Mouse (Mus musculus): Measurements from ENCODE around the gene Sympk. TPM values are rescaled to one million over a fixed set of nuclear protein-coding genes. Genes with fewer than 3 reads are reported as not detected.
A peak's percentile ranks its signal among the peaks of the same experiment; 100 is the strongest.
"Not testable (repeated sequence)": the region's sequence is repeated elsewhere in the genome, so short reads cannot be mapped to it uniquely, and the experiment has no call there.

Sympk gene
- total RNA-seq, 2 experiments from 2014 or later = 70.9 to 81.5 TPM

DNA sequence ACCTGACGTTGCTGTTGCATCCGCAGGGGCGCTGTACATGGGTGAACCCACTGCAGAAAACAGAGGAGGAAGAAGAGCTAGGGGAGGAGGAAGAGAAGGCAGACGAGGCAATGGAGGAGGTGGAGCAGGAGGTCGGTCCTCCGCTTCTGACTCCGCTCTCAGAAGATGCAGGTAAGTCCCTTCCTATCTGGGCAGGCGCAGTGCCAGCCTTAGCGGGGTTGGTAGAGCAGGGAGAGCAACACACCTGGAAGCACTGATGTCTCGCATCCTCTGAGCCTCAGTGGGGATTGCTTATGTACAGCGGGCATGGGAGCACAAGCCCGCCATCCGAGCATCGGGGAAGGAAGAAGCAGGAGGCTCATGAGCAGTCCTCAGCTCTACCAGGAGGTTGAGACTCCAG, 42.9 kb downstream of the Sympk start:
- DNase-seq = peak; percentile 13
- no peak overlapping the region for H3K27ac ChIP-seq
- intact Hi-C loops (cut with DNase I) = loop anchor here (5.0 kb wide), 1 partner anchor 40 kb away; no protein-coding TSS in a partner anchor
- TF ChIP-seq CTCF (IDR thresholded peaks at IDR 0.05) = no peak
- no peak overlapping the region for H3K4me3 ChIP-seq

DNA sequence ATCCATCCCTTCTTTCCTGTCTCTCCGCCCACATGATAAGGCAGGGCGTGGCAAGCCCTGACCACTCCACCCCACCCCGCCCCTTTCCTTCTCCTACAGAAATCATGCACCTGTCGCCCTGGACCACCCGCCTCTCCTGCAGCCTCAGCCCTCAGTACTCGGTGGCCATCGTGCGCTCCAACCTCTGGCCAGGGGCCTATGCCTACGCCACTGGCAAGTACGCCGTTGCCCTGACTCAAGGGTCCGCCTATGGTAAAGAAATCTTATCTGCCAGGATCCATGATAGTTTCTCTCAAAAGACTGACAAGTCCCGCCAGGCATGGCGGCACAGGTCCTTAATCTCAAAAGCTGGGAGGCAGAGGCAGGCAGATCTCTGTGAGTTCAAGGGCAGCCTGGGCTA, 43.8 kb downstream of the Sympk start:
- H3K4me3 ChIP-seq = no peak overlapping the region
- intact Hi-C loops (cut with DNase I) = loop anchor here (5.0 kb wide), 1 partner anchor 39 kb away; no protein-coding TSS in a partner anchor
- DNase-seq = peak; percentile 17
- TF ChIP-seq CTCF (IDR thresholded peaks at IDR 0.05) = no peak
- H3K27ac ChIP-seq = no peak overlapping the region

DNA sequence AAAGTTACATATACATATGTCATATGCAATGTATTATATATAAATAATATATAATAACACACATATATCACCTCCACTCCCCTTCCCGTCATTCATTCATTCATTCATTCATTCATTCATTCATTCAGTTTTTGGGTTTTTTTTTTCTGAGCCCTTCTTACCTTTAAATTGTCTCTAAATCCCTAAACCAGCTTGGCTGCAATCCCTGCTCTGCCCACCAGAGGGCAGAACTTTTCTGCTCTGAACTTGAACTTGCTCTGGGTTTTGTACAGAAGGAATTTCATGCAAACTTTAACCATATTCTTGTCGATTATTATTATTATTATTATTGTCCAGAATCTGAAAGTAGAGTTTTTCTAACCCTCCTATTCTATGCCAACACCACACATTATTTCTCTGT, 44.5 kb downstream of the Sympk start:
- Histone ChIP-seq H3K27ac (no peak overlapping the region), H3K4me3 (no peak overlapping the region)
- TF ChIP-seq CTCF (IDR thresholded peaks at IDR 0.05) = peak; percentile 88
- intact Hi-C loops (cut with DNase I) = loop anchor here (1.0 to 5.0 kb wide), 2 partner anchors 25 to 39 kb away; no protein-coding TSS in a partner anchor
- DNase-seq = peak; percentile 79

DNA sequence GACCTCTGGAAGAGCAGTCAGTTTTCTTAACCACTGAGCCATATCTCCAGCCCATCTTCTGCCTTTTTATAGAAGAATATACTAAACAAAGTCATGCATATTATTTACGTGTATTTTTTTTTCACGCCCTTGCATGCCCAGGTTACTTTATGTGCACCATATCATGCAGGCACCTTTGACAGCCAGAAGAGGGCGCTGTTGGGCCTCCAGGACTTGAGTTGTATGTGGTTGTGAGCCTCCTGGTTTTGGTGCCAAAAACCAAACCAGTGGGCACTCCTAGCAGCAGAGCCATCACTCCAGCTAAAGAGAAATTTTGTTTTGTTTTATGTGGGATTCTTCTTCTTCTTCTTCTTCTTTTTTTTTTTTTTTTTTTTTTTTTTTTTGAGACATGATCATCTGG, 45.3 kb downstream of the Sympk start:
- no peak overlapping the region for H3K4me3 ChIP-seq
- intact Hi-C loops (cut with DNase I) = loop anchor here (1.0 to 5.0 kb wide), 2 partner anchors 24 to 38 kb away; no protein-coding TSS in a partner anchor
- TF ChIP-seq CTCF (IDR thresholded peaks at IDR 0.05) = peak; percentile 64
- DNase-seq = peak; percentile 34
- no peak overlapping the region for H3K27ac ChIP-seq

DNA sequence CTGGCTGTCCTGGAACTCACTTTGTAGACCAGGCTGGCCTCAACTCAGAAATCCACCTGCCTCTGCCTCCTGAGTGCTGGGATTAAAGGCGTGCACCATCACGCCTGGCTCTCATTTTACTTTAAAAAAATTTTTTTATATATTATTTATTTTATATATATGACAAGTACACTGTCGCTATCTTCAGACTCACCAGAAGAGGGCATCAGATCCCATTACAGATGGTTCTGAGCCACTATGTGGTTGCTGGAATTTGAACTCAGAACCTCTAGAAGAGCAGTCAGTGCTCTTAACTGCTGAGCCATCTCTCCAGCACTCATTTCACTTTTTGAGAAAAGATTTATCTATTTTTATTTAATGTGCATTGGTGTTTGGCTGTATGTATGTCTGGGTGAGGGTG, 46.8 kb downstream of the Sympk start:
- DNase-seq = peak; percentile 9
- intact Hi-C loops (cut with DNase I); H3K4me3 ChIP-seq; H3K27ac ChIP-seq: not testable (repeated sequence)
- TF ChIP-seq CTCF (IDR thresholded peaks at IDR 0.05) = peak; percentile 54

DNA sequence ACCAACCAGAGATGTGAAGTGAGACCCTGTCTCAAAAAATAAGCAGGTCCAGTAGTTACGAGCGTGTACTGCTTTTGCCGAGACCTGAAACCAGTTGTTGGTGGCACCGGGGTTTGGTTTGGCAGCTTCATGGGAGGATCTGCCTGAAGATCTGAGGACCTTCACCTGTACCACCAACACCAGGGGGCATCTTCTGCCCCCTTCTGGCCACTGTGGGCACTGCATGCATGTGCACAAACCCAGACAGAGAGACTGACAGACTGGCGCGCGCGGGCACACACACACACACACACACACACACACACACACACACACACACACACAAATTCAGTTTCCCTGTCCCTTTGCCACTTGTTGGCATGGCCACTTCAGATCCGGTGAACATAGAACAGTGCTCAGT, 49.3 kb downstream of the Sympk start:
- peak; percentile 66 for DNase-seq
- peak; percentile 59 for TF ChIP-seq CTCF (IDR thresholded peaks at IDR 0.05)
- intact Hi-C loops (cut with DNase I) = loop anchor here (1.0 kb wide), 1 partner anchor 15 kb away; no protein-coding TSS in a partner anchor

DNA sequence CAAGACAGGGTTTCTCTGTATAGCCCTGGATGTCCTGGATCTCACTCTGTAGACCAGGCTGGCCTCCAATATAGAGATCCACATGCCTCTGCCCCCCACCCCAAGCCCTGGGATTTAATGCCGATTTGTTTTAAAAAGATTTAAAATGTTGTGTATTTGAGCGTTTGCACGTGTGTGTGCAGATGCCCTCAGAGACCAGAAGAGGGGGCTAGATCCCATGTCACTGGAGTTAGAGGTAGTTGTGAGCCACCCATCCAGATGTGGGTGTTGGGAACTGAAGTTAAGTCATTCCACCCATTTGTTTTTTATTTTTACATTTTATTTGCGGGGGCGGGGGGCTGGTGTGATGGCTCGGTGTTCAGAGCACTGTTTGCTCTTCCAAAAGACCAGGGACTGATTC, 50.3 kb downstream of the Sympk start:
- intact Hi-C loops (cut with DNase I) = no loop called here
- Histone ChIP-seq H3K4me3 (no peak overlapping the region), H3K27ac (no peak overlapping the region)
- TF ChIP-seq CTCF (IDR thresholded peaks at IDR 0.05) = peak; percentile 15; the same call in 1 of the 2 replicates
- no peak for DNase-seq

More for the DNA sequence above, 49.3 kb downstream of the Sympk start:
- H3K27ac ChIP-seq = no peak overlapping the region
- H3K4me3 ChIP-seq = no peak overlapping the region

DNA sequence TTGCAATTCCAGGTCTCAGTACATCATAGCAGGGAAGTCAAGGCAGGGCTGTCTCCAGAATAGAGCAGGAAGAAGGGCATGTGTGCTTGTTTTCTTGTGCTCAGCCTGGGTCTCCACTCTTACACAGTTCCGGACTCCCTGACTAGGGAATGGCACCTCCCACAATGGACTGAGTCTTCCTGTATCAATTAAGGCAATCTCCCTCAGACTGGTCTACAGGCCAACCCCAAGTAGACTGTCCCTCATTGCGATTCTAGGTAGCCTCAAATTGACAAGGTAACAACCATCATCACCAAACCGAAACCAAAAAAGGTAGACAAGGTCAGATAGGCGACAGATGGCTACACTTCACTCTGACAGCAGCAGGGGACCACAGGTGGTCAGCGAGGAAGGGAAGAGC, 51.1 kb downstream of the Sympk start:
- TF ChIP-seq CTCF (IDR thresholded peaks at IDR 0.05) = no peak
- intact Hi-C loops (cut with DNase I) = no loop called here
- Histone ChIP-seq H3K4me3 (peak overlapping the region; percentile 82), H3K27ac (peak overlapping the region; percentile 87)
- no peak for DNase-seq

DNA sequence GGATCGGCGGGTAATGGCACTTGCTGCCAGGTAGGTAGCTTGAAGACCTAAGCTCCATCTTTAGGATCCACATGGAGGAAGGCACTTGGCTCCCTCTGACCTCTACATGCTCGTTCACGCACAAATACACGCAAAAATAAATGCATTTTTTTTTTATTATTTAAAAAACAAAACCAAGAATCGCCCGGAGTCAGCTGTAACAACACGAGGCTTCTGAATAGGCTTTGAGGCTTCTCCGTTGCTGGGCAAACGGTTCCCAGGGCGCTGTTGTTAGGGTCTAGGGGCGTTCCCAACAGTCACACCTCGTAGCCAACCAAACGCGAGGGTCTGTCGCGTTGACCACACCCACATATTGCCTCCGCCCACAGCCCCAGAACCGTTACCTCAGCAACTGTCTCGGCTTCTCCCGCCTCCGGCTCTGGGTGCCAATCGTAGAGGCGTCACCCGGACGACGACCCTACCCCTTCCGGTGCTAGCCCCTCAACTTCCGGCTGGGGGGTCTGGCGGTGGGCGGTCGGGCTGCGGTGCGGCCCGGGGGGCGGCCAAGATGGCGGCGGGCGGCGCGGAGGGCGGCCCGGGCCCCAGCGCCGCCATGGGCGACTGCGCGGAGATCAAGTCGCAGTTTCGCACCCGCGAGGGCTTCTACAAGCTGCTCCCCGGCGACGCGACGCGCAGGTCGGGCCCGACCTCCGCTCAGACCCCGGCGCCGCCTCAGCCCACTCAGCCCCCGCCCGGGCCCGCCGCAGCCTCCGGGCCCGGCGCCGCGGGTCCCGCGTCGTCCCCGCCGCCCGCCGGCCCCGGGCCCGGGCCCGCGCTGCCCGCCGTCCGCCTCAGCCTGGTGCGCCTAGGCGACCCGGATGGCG, 51.8 kb downstream of the Sympk start, which contains the start of gene Dmwd:
TSS of gene Dmwd (plus strand) at position 505 of the 863 bp plus-strand sequence.
- intact Hi-C loops (cut with DNase I) = no loop called here
- no peak for TF ChIP-seq CTCF (IDR thresholded peaks at IDR 0.05)
- peak; percentile 96 for DNase-seq
- Histone ChIP-seq H3K27ac (peak within 1 kb of the TSS; percentile 87), H3K4me3 (peak within 1 kb of the TSS; percentile 82)

DNA sequence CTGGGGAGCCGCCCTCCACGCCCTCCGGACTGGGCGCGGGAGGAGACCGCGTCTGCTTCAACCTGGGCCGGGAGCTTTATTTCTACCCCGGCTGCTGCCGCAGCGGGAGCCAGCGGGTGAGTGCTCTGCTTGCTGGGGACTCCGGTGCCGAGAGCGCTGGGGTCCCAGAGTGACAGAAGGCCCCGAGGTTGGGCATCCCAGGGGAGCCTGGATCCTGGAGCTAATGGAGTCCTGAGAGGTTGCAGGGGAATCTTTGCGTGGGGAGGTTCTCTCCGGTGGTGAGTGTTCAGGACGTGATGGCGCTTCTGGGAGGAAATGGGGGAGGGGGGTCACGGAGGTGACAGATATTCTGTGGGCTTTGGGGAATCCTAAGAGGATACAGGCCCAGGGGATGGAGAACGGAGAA, 52.4 kb downstream of the Sympk start:
- DNase-seq = peak; percentile 55
- no peak for TF ChIP-seq CTCF (IDR thresholded peaks at IDR 0.05)
- intact Hi-C loops (cut with DNase I) = no loop called here
- peak overlapping the region; percentile 82 for H3K4me3 ChIP-seq
- peak overlapping the region; percentile 87 for H3K27ac ChIP-seq

DNA sequence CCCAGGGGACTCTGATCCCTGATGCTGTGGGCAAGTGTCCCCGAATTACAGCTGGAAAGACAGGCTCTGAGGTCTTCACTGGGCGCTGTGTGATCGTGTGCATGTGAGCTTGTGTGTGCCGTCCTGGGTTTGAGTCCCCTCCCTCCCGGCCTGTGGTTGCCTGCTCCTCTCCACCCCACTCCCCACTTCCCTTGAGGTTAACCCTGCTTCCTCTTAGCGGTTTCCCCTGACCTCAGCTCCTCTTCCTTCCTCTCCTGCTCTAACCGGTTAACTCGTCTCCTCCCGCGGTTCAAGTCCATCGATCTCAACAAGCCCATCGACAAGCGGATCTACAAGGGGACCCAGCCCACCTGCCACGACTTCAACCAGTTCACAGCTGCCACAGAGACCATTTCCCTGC, 53.6 kb downstream of the Sympk start:
- H3K4me3 ChIP-seq = peak overlapping the region; percentile 82
- peak; percentile 26 for DNase-seq
- TF ChIP-seq CTCF (IDR thresholded peaks at IDR 0.05) = no peak
- no peak overlapping the region for H3K27ac ChIP-seq
- intact Hi-C loops (cut with DNase I) = no loop called here

DNA sequence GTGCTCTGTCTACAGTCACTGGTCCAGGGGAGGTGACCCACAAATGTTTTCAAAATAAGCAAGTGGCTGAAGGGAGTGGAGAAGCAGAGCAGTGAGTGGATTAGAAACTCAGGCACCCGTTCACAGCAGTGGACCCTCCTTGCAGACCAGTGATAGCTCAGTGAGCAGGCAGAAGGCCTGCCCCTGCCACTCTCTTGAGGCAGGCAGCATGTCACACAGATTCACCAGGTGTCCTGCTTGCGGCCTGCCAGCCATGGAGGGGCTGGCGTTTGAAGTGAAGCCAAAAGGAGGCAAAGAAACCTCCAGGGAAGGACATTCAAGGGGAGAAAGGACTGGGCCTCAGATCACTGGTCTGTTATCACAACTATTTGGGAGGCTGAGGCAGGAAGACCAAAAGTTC, 54.6 kb downstream of the Sympk start:
- no peak overlapping the region for H3K27ac ChIP-seq
- no peak for TF ChIP-seq CTCF (IDR thresholded peaks at IDR 0.05)
- intact Hi-C loops (cut with DNase I) = no loop called here
- no peak overlapping the region for H3K4me3 ChIP-seq
- DNase-seq = peak; percentile 14

DNA sequence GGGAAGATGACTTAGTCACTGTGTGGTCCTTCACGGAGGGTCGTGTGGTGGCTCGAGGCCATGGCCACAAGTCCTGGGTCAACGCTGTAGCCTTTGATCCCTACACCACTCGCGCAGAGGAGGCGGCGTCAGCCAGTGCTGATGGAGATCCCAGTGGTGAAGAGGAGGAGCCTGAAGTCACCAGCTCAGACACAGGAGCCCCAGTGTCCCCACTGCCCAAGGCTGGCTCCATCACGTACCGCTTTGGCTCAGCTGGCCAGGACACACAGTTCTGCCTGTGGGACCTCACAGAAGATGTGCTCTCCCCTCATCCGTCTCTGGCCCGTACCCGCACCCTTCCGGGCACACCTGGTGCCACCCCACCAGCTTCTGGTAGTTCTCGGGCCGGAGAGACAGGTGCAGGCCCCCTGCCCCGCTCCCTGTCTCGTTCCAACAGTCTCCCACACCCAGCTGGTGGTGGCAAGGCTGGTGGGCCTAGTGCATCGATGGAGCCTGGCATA, 56.3 kb downstream of the Sympk start:
- DNase-seq = no peak
- no peak for TF ChIP-seq CTCF (IDR thresholded peaks at IDR 0.05)
- intact Hi-C loops (cut with DNase I) = no loop called here
- H3K4me3 ChIP-seq = no peak overlapping the region
- no peak overlapping the region for H3K27ac ChIP-seq
